Mouse (Mus musculus) kidney, postnatal 4 days (tissue): ENCODE results near the gene Galnt10.
A peak's percentile ranks its signal among the peaks of the same experiment; 100 is the strongest.

Experiments used
- DNase-seq, 2 experiments: peaks; one replicate each; pipeline ENCODE4 v3.0.0; 2021; ENCODE audit warnings: mixed read lengths in 2 of 2

The Galnt10 gene

DNA sequence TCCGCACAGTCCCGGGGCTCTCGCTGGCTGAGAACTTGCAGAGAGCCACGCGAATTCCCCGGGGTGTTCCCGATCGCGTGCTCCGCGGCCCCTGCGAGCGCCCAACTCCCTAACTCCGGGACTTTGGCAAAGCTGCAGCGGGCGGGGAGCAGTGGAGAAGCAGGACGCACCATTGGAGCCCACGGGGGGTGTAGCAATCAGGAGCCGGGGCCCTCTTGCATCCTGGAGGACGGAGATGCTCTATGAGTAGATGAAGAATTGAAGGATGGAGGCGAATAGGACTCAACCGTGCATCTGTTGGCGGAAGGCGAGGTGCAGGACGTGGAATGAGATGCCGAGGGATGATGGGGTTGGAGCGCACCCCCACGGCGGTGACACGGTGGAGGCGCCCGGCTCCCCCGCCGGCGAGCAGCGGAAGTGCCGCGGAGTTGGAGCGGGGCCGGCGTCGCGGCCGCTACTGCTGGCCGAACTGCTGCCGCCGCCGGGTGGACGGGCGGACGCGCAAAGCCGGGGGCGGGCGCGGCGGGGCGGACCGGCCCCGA is at the start of gene Galnt10:
Gene Galnt10 (plus strand): TSS at position 425 of the 542 bp plus-strand sequence.
- peak; percentile 91 to 94 for DNase-seq

DNA sequence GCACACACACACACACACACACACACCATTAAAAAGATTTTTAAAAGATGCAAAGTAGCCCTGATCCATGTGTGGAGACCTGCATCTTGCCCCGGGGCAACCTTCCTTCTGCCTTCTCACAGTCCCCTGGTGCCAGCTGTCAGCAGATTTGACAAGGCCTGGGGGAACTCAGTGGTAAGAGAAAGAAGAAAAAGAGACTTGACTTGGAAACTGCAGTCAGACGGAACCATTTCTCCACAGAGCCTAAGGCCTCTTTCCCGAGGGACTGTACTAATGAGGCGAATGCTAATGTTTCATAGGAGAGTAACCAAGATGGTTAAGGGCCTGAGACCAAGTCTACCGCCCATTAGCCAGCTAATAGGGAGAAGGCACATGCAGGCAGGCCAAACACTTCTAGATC is 49.3 kb upstream of the Galnt10 start:
- no peak for DNase-seq

DNA sequence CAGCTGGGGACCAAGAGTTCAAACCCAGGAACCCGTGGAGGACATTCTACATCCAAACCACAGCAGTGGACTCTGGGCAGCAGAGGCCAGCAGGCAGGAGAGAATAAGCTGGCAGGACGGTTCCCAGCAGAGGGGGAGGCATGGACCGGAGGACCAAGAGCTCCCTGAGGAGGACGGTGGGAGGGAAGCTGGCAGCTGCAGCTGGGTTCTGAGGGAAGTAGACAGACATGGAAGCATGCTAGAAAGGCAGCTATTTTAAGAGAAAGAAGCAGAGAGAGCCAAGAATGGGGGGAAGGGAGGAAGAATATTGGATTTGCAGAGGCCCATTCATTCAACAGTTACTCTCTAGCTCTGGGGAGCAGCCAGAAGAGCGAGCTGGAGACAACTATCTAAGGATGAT is 47.1 kb upstream of the Galnt10 start:
- peak in 1 of 2 experiments; percentile 33 for DNase-seq

DNA sequence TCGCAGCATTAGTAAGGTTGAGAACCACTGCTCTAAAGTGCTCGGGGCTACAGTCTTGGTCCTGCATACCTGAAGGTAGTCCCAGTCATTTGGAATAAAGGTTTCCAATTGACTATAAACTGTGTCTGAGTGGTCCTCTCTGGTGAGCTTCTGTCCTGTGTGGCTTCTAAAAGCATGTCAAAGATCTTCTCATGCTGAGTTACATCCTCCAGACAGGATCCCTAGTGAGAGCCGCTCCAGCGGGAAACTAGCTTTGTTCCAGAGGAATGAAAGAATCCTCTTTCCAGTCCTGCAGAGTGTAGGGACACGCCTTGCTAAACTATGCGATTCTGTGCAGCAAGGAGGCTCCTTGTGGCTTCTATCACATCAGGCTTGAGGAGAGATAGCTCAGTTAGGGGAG is 45.9 kb upstream of the Galnt10 start:
- DNase-seq = no peak

DNA sequence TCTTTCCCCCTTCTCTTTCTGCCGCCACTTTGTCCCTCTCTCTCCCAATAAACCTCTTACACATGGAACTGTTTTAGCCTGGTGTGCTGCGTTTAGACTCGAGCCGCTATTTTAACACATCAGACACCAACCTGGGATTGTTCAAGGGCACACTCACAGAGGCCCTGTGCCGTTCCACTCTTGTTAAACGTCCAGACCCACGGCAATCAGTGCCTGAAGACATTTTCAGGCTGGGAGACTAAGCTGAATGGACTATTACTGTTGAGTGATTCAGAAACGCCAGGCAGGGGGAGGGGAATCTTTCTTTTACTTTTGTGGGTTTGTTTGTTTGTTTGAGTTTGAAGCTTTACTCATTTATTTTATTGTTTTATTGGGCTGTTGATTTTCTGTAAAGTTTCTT is 45.1 kb upstream of the Galnt10 start:
- no peak for DNase-seq

DNA sequence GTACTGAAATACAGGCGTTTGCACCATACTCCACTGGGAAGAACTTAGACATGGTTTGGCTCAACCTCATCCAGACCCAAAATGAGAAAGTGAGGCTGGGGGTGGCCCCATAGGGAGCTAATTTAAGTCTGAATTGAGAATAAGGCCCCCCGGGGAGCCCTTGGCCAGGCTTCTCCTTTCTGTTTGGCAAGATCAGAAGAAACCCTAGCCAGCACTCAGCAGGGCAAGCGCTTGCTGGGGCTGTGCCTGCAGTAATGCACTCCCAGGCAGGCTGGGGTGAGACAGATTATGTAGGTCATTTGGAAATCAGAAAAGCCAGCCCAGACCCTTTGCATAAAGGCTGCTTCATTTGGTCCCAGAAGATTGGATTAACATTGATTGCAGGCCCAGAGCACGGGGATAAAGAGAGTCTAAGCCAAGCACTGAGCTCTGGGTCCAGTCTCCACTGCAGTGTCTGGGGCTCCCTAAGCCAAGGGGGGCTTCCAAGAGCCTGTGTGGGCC is 44.6 kb upstream of the Galnt10 start:
- peak in 1 of 2 experiments; percentile 22 for DNase-seq

DNA sequence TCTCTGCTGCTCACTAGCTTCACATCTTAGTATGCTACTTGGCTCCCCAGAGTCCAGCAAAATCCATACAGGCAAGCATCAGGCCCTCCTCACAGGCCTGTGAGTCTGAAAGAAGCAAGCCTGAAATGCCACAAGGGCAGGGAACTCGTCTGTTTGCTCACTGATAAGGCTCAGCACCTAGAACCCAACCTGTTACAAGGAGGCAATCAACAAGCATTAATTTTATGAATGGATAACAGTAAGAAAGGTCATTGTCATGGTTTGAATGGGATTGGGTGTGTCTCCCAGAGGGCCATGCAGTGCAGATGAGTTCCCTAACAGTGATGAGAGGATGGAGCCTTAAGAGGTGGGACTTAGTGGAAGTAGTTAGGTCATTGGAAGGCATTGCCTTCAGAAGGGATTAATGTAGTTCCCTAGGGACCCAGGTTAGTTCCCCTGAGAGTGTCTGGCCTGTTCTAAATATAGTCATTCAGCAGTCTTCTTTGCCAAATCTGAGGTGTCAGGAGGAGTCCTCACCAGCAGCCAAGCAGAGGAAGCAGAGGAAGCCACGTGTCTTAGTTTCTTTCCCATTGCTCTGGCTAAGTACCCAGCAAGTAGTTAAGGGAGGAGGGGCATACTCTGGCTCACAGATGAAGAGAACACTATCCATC is 43.3 kb upstream of the Galnt10 start:
- DNase-seq = no peak

DNA sequence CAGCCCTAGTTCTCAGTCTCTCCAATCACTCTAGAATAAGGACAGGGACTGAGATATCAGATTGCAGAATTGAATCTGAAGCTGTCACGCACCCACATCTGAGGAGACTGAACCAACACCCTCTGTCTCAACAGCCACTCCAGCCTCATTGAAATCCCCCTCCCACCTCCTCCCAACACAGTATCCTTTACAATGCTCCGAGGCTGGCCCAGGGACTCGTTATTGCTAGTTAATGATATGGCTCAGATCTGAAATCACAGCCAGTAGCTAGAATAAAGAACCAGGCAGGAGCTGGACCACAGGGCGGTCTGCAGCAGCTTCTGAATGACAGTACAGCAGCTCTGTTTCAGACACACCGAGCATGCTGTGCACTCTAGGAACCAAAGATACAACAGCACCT is 40.2 kb upstream of the Galnt10 start:
- DNase-seq = no peak

DNA sequence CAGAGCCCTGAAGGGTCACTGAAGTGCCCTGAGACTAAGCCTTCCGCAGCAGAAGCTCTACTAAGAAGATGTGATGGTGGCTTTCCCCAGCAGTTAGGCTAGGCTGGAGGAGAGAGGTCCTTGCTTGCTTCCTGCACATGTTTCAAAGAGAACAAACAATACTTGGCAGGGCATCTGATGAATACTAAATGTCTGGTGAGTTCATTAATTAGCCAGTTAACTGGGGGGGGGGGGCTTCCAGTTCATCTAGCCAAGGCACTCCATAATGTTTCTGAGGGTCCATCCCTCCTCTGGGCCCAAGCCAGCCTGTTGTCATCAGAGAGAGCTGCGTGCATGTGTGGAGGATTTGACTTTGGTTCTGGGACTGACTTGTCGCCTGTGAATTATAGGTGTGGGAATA is 39.6 kb upstream of the Galnt10 start:
- no peak for DNase-seq

DNA sequence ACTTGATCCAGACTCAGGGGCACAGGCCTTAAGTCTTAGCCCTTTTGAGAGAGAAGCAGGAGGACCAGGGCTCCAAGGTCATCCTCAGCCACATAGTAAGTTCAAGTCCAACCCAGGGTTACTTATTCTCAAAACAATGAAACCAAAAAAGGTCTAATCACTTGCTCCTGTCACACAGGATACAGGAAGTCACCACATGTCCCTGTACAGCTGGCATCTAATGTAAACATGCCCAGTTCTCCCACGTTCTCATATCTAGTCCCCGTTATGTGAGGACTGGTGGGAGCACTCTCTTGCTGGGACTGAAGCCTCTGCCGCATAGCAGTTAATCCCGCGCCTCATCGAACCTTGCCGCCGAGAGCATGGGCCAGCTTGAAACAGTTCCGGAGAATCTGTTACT is 30.7 kb upstream of the Galnt10 start:
- DNase-seq = no peak

DNA sequence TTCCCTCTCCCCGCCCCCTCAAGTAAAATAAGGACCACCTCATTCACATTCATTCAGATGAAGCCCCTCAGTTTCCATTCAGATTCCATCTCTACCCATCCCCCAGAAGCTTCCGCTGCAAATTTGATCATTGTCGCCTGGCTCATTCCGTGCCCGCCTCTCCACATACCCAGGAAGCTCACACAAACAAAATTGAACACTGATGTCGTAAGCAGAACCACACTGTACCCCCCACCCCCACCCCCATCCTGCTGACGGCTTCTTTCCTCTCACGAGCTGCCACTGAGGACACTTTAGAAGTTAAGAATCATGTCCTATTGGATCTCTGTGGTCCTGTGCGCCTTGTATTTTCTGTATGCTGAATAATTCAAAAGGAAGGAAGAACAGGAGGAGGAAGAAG is 30.0 kb upstream of the Galnt10 start:
- DNase-seq = no peak

DNA sequence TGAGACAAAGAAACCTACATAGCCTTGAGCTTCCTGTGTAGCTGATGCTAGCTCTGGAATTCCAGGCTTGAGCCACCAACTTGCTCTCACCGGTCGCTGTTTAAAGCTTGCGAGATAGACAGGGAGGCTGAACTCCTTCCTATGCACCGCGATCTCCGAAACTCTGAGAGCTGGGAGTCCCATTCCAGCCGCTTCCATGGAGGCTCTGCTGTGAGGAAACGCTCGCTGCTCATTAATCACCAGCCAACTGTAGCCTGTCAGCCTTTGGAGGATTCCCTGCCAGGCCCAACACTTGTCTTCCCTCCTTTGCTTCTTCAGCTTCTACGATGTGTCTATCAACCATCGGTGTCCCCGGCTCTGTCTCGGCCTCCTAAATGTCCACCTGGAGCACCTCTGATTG is 29.4 kb upstream of the Galnt10 start:
- DNase-seq = peak in 1 of 2 experiments; percentile 29

DNA sequence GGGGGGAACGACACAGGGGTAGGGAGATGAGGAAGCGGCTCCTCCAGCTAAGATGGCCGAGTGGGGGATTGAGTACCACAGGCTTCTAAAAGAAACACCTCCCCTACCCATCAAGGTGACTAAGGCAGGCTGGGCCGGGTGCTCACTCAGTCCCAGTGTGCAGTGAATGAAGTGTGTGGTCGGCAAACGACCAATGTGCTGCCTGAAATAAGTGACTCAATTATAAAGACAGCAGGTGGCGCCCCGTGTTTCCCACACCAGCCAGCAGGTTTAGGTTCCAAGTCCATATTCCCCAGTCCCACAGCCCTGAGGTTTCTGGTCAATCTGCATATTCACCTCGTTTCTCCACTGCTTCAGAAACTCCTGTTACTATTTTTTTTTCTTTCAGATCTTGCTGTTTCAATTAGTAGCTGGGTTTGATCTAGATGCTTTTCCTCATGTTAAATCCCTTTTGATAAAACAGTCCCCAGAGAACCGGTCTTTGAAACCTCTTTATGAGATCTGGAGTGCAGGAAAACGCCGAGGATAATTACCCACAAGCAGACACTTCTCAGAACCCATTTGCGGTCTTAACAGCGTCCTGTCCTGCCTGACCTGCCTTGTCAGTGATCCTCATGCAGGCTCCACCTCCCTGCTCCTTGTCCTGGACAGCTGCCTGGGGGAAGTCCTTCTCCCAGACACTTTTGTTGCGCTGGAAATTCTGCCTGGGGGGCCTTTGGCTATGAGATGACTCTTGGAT is 27.5 kb upstream of the Galnt10 start:
- peak; percentile 75 to 79 for DNase-seq

DNA sequence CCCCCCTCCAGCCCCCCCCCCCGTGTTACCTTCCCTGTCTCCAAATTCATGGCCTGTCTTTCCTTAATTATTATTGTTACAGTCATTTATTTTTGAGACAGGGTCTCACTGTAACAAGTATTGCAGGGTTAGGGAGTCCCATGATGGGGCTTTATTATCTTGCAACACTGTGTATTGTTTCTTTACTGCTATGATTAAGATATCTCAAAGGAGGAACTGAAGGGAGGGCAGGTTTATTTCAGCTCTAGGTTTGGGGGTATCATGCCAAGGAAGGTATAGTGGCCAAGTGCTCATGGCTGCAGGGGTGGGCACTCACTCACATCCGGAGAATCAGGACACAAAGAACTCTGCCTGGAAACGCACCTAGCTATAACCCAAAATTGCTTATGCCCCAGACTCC is 23.8 kb upstream of the Galnt10 start:
- DNase-seq = no peak

DNA sequence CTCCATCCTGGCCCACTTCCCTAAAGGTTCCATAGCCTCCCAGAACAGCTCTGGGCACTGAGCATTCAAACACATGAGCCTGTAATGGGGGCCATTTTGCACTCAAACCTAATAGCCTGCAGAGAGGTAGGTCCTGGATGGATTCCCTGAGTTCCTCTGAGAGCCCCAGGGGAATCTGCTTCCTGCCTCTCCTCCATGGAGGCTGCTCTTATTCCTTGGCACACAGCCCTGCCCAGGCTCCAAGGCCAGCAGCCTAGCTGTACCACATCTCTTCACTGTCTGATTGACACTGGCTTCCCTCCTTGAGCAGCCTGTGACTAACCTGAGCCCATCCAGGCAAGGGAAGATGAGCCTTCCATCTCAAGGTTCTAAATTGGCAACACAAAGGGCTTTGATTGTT is 23.4 kb upstream of the Galnt10 start:
- DNase-seq = no peak

DNA sequence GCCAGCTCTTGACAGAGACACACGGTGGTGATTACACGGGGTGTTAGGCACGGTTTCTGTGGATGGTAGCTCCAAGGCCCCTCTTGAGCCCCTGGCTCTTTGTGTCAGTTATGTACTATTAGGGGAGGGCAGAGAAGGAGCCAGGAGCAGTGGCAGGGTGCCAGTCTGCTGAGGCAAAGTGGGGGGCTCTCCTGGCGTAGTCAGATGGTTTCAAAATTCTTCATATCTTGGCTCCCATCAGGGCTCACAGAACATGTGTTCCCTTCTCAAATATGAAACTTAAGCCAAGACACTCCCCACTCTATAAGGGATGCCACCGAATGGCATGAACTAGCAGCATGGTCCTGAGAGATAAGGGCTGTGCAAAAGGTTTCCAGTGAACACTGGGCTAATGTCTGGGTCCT is 20.8 kb upstream of the Galnt10 start:
- DNase-seq = no peak

DNA sequence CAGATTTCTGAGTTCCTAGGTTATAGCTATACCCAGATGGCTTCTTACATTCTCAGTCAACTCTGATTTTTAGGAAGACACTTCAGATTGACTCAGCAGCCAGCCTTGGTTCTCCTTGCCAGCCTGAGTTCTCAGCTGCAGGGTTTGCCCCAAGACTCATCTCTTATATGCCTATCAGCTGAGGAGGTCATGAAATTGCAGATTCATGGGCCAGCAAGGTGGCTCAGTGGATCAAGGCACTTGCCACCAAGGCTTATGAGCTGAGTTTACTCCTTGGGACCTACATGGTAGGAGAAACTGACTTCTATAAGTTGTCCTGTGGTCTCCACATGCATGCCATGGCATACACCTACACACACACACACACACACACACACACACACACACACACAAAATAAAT is 19.8 kb upstream of the Galnt10 start:
- no peak for DNase-seq

DNA sequence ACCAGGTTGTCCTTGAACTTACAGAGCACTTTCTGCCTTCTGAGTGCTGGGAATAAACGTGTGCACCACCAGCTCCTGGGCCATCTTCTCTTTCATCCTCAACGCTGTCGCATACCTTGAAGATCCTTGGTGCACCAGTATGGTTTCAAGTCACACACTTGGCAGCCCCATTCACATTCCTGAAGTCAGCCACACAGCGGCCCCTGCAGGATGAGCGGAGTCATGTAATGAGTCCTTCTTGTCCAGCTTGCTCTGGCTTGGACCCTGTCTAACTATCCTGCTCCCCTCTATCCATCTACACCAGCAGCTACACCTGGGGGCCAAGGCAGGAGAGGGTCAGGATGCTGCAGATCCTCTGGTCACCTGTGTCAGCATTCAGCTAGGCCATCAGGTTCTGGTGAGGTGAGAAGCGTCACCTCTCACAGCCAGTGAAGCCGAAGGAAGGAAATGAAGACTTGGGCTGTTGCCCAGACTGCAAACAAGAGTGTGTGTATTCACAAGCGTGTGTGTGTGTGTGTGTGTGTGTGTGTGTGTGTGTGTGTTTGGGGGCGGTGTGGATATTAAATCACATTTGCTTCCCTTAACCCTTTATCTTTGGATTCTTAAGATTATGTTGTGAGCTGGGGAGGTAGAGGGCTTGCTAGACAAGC is 18.0 kb upstream of the Galnt10 start:
- DNase-seq = peak; percentile 66 to 73

DNA sequence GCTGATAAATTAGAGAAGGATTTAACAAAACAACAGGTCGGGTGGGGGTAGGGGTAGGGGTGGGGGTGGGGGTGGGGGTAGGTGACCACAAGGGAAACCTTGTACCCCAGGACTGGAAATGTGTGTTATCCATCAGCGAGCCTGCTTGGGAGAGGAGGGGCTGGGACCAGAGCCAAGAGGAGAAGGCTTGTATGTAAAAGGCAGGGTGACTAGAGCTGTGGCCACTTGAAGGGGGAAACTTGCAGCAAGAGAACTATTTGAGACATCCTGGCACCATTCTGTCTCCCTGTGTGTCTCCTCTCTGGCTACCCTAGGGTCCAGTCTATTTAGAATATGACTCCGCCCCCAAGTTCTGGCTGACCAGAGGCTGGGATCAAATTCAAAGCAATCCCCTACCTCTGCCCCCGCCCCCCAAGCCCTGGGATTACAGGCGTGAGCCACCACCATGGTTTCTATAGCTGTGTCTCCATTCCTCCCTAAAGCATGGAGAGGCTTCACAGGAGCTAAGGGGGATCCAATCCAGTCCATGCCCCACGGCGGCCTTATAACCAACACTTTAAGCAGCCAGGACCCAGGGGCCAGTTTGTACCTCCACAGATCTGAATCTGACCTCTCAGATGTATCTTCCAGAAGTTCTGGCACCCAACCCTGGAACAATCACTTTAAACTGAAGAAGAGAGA is 13.3 kb upstream of the Galnt10 start:
- DNase-seq = peak in 1 of 2 experiments; percentile 41

DNA sequence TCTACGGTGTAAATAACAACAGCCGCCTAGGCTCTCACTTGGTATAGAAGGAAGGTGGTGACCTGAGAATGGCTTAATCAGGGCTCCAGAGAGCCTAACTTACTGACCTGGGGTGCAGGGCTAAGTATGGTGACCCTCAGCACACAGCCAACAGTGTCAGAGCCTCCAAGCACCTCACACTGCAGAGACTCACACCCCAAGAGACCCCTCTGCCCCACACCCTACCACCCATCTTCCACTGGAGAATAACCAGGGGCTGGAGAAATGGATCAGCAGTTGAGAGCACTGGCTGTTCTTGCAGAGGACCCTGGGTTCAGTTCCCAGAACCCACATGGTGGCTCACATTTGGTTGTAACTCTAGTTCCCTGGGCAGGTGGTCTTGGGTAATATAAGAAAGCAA is 12.2 kb upstream of the Galnt10 start:
- no peak for DNase-seq

DNA sequence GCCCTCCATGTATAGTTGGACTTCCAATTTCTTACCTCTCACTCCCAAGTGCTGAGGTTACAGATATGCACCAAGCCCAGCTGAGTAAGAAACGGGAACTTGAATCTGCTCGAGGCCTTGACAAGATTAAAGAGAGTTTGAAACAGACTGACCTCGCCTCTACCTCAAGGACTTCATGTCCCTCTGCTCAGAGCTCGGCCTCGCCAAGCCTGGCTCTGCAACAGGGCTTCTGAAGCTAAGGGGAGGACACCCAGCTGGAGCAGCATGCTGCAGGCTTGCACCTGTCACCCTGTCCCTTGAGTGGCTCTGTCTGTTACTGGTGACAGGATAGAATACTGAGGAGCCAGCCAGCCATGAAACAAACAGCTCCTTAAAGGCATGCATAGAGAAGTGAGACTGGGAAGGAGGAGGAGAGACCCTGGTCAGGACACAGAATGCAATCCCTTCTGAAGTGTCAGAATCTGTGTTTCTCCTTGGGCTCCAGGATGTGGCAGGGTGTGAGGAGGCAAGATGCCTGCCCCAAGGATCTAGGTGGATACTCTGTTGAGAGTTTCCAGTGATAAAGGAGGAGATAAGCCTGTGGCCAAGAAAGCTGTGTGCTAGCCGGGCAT is 11.2 kb upstream of the Galnt10 start:
- DNase-seq = peak in 1 of 2 experiments; percentile 36

DNA sequence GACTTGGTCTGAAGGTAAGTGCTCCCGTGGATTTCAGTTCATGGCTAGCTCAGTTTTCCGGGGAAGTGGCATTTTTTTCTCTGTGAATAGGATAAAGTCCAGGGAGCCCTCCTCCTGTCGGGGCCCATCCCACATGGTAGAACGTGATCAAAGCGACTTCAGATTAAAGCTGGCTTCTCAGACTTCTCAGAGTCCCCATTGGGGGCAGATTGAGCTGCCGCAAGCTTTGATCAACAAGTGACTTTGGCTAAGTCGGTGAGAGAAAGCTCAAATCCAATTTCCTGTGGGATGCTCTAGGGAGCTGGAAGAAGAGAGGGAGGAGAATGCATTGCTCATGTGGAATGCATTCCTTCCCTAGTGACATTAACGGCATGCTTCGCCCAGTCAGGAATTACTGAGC is 10.1 kb upstream of the Galnt10 start:
- no peak for DNase-seq

DNA sequence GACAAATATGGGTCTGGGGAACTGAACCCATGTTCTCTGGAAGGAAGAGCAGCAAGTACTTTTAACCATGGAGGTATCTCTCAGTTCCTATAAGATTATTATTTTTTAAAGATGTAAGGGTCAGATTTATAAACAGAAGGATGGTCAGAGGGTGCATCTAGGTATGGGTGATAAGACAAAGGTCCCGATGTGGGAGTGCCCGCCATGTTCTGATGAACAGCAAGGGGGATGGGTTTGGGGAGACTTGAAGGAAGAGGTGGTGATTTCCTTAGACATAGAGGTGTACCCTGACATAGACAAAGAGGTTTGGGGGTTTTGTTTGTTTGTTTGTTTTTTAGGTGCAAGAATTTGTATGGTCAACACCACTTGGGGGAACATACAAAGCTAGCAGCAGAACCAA is 1.6 kb upstream of the Galnt10 start:
- no peak for DNase-seq
